Mouse (Mus musculus): Measurements from ENCODE around the gene Mrpl22. TPM values are rescaled to one million over a fixed set of nuclear protein-coding genes. Genes with fewer than 3 reads are reported as not detected.
"Not testable (repeated sequence)": the region's sequence is repeated elsewhere in the genome, so short reads cannot be mapped to it uniquely, and the experiment has no call there.

Mrpl22 gene
- total RNA-seq, 2 experiments from 2014 or later = 29.6 to 47.8 TPM

GRCm38 (mm10) chr11:58179986-58180385 is 8.5 kb downstream of the Mrpl22 start:
- not testable (repeated sequence) for ATAC-seq (ENCODE audit: poor library complexity, severe bottlenecking)

GRCm38 (mm10) chr11:58180756-58181155 is 9.3 kb downstream of the Mrpl22 start:
- ATAC-seq (ENCODE audit: poor library complexity, severe bottlenecking) = no peak

- ATAC-seq (ENCODE audit: poor library complexity, severe bottlenecking) = peak; percentile 76
These were observed 12.1 kb downstream of the Mrpl22 start for GRCm38 (mm10) chr11:58183579-58183978.

- ATAC-seq (ENCODE audit: poor library complexity, severe bottlenecking) = no peak
These were observed 18.2 kb downstream of the Mrpl22 start for GRCm38 (mm10) chr11:58189675-58190074.

GRCm38 (mm10) chr11:58193326-58193725 is 21.9 kb downstream of the Mrpl22 start:
- ATAC-seq (ENCODE audit: poor library complexity, severe bottlenecking) = no peak

- ATAC-seq (ENCODE audit: poor library complexity, severe bottlenecking) = no peak
These were observed 22.5 kb downstream of the Mrpl22 start for GRCm38 (mm10) chr11:58193860-58194520.

GRCm38 (mm10) chr11:58198663-58199062 is 27.2 kb downstream of the Mrpl22 start:
- no peak for ATAC-seq (ENCODE audit: poor library complexity, severe bottlenecking)

- peak; percentile 100 for ATAC-seq (ENCODE audit: poor library complexity, severe bottlenecking)
These were observed 28.0 kb downstream of the Mrpl22 start, which contains the start of the genes Igtp and Irgm2 for GRCm38 (mm10) chr11:58199229-58200037. TSS of gene Igtp (plus strand) at chr11:58199556. TSS of gene Irgm2 (plus strand) at chr11:58199618.

GRCm38 (mm10) chr11:58200226-58200625 is 28.8 kb downstream of the Mrpl22 start:
- ATAC-seq (ENCODE audit: poor library complexity, severe bottlenecking) = no peak

GRCm38 (mm10) chr11:58201052-58201451 is 29.6 kb downstream of the Mrpl22 start:
- no peak for ATAC-seq (ENCODE audit: poor library complexity, severe bottlenecking)

- no peak for ATAC-seq (ENCODE audit: poor library complexity, severe bottlenecking)
These were observed 38.9 kb downstream of the Mrpl22 start for GRCm38 (mm10) chr11:58210321-58210886.

GRCm38 (mm10) chr11:58211062-58211681 is 39.7 kb downstream of the Mrpl22 start:
- 0 out of 2 replicates have a peak, but pooled peaks have one; percentile 33 for ATAC-seq (ENCODE audit: poor library complexity, severe bottlenecking)

GRCm38 (mm10) chr11:58211682-58212067 is 40.2 kb downstream of the Mrpl22 start:
- no peak for ATAC-seq (ENCODE audit: poor library complexity, severe bottlenecking)

- ATAC-seq (ENCODE audit: poor library complexity, severe bottlenecking) = peak; percentile 28
These were observed 42.3 kb downstream of the Mrpl22 start for GRCm38 (mm10) chr11:58213673-58214342.

GRCm38 (mm10) chr11:58214391-58215048 is 43.1 kb downstream of the Mrpl22 start:
- peak; percentile 94 for ATAC-seq (ENCODE audit: poor library complexity, severe bottlenecking)

- not testable (repeated sequence) for ATAC-seq (ENCODE audit: poor library complexity, severe bottlenecking)
These were observed 43.6 kb downstream of the Mrpl22 start for GRCm38 (mm10) chr11:58215049-58215430.

GRCm38 (mm10) chr11:58215814-58216213 is 44.4 kb downstream of the Mrpl22 start:
- no peak for ATAC-seq (ENCODE audit: poor library complexity, severe bottlenecking)

GRCm38 (mm10) chr11:58216823-58217222 is 45.4 kb downstream of the Mrpl22 start:
- ATAC-seq (ENCODE audit: poor library complexity, severe bottlenecking) = no peak

GRCm38 (mm10) chr11:58223751-58224150 is 52.3 kb downstream of the Mrpl22 start:
- ATAC-seq (ENCODE audit: poor library complexity, severe bottlenecking) = no peak

GRCm38 (mm10) chr11:58224313-58224712 is 52.9 kb downstream of the Mrpl22 start:
- peak; percentile 86 for ATAC-seq (ENCODE audit: poor library complexity, severe bottlenecking)
